Mouse (Mus musculus) ovary, adult 10 weeks (tissue): ENCODE data around the gene Tex13c3. TPM values are rescaled to one million over a fixed set of nuclear protein-coding genes. Genes with fewer than 3 reads are reported as not detected.

ENCODE experiments used
- polyA plus RNA-seq: library from polyadenylated mRNA; stranded (reverse); fragments of 350-450 nt; fragmentation: Illumina TruSeq; extraction: RNeasy Lipid Tissue Mini Kit (QIAGEN cat#74804); gene quantifications from one replicate; pipeline ENCODE4 v1.2.3, GENCODE M21; 2014

The Tex13c3 gene
- polyA plus RNA-seq, result not detected

GRCm38 (mm10) chrX:19481219-19481618, at the start of gene Tex13c3:
Gene Tex13c3, minus strand, starts transcription at chrX:19481319.

